Mouse (Mus musculus) forebrain, postnatal 0 days (tissue): ENCODE data around the gene Gm6993. TPM values are rescaled to one million over a fixed set of nuclear protein-coding genes. Genes with fewer than 3 reads are reported as not detected.

Experiments
- ATAC-seq: fragments of 200-750 bp; cut with Nextera tagmentation; 2 replicates; pipeline ENCODE4 v1.8.0; 2017; ENCODE audit warnings: mild to moderate bottlenecking, moderate library complexity
- DNase-seq: peaks from one replicate; pipeline ENCODE4 v3.0.0-alpha.2; 2015
- H3K27ac ChIP-seq: fragments of 300-500 bp; sonication (generic); 2 replicates; pipeline ENCODE4 v1.5.1; 2014; ENCODE audit warnings: low read depth, mild to moderate bottlenecking, antibody characterized with exemption, low read length, moderate library complexity, mixed read lengths
- H3K27me3 ChIP-seq: fragments of 300-500 bp; sonication (generic); 2 replicates; pipeline ENCODE4 v1.6.1; 2014; ENCODE audit warnings: mild to moderate bottlenecking, low read length, mixed read lengths; ENCODE audit not compliant: insufficient read depth
- H3K36me3 ChIP-seq: fragments of 300-500 bp; sonication (generic); 2 replicates; pipeline ENCODE4 v1.6.1; 2014; ENCODE audit warnings: mild to moderate bottlenecking, moderate library complexity; ENCODE audit not compliant: insufficient read depth
- H3K4me1 ChIP-seq: fragments of 300-500 bp; sonication (generic); 2 replicates; pipeline ENCODE4 v1.6.1; 2014; ENCODE audit warnings: antibody characterized with exemption; ENCODE audit not compliant: insufficient read depth
- H3K4me2 ChIP-seq: fragments of 300-500 bp; sonication (generic); 2 replicates; pipeline ENCODE4 v1.6.1; 2014; ENCODE audit warnings: low read depth, mild to moderate bottlenecking, moderate library complexity
- H3K4me3 ChIP-seq: fragments of 300-500 bp; sonication (generic); 2 replicates; pipeline ENCODE4 v1.5.1; 2014; ENCODE audit warnings: low read depth, low read length, mixed read lengths
- H3K9ac ChIP-seq: fragments of 300-500 bp; sonication (generic); 2 replicates; pipeline ENCODE4 v1.6.1; 2014; ENCODE audit warnings: mild to moderate bottlenecking
- H3K9me3 ChIP-seq: fragments of 300-500 bp; sonication (generic); 2 replicates; pipeline ENCODE4 v1.6.1; 2016; ENCODE audit warnings: low read length
- CTCF ChIP-seq: sonication (generic); IDR thresholded peaks from 2 replicates; pipeline ENCODE4 v1.5.1; 2016; ENCODE audit warnings: antibody characterized with exemption, control low read depth, low read depth
- WGBS: fragments of 180-500 bp; shearing (Covaris S2); extraction: QIAGEN DNeasy Blood & Tissue Kit; methylation state at CpG from one replicate; pipeline ENCODE4 v1.1.7; 2014; 5-methylcytosine and 5-hydroxymethylcytosine counted together
- polyA plus RNA-seq: library from polyadenylated mRNA; unstranded; fragments of >200 nt; fragmentation: Nextera tagmentation; extraction: Ambion mirVana; gene quantifications from 2 replicates; pipeline ENCODE4 v1.2.1, GENCODE M21; 2015
- total RNA-seq: library from RNA; depleted of rRNA; stranded (reverse); fragments of >200 nt; gene quantifications from 2 replicates; pipeline ENCODE4 v1.2.3, GENCODE M21; 2014

Gene Gm6993
- total and polyA plus RNA-seq, 2 experiments from 2014 or later = not detected

DNA sequence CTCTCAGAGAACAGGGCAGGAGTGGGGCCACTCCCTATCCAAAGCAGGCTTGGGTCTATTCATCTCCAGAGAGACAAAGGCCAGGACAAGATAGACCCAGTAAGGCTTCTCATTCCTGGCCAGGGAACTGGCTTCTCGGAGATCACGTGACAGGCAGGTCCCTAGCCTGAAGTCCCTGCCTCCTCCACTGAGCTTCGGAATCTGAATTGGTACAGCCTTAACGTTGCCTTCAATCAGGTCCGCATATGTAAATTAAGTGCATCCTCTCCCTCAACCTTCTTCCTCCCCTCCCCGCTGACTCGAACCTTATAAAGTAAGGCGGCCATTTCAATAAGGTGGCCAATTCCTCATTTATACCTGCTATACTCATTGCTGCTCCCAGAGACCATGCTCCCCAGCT is 15.1 kb upstream of the Gm6993 start:
- Histone ChIP-seq H3K4me3 (no peak overlapping the region), H3K4me2 (no peak overlapping the region), H3K27ac (no peak overlapping the region), H3K4me1 (no peaks in the 10 kb centered on the region), H3K9ac (no peak overlapping the region), H3K27me3 (no peaks in the 10 kb centered on the region), H3K36me3 (no peaks in the 10 kb centered on the region), H3K9me3 (no peaks in the 10 kb centered on the region)
- TF ChIP-seq CTCF = no peak
- 40% methylated on average over 8 of the region's 8 CpGs for WGBS
- DNase-seq = no peak
- no peak for ATAC-seq

DNA sequence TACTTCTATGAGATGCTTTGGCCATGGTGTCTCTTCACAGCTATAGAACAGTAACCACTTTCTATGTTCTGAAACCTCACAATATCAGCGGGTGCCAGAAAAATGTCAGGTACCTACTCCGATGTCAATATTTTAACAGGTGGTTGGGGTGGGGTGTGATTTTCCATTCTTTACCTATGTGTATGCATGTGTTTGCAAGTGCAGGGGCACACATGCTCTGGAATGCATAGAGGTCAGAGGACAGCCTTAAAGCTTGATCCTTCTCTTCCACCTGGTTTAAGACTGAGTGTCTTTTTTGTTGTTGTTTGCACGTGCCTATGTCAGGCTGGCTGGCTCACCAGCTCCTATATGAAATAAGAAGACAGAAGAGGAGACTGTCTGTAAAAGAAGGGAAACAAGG is 13.4 kb upstream of the Gm6993 start:
- TF ChIP-seq CTCF = no peak
- no peak for ATAC-seq

DNA sequence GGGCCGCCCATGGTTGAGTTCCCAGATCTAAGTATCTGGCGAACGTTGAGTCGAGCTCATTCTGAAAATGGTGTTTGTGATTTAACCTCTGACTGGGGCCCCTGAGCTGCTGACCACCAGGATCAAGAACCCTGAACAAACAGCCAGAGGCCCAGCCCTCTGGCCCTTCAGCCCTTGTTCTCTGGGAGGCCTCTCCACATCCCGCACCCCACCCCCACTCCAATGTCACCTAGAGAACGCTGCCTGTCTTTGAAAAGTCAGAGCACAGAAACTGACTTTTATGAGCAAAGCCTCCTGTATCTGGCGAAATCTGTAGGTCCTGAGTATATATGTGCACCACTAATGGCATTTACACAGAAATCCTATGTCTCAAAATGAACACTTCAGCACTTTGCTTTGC is 11.7 kb upstream of the Gm6993 start:
- H3K27me3 ChIP-seq = no peaks in the 10 kb centered on the region
- H3K36me3 ChIP-seq = no peaks in the 10 kb centered on the region
- H3K27ac ChIP-seq = no peak overlapping the region
- H3K9ac ChIP-seq = no peak overlapping the region
- H3K4me1 ChIP-seq = no peaks in the 10 kb centered on the region
- no peak overlapping the region for H3K4me2 ChIP-seq
- TF ChIP-seq CTCF = no peak
- no peaks in the 10 kb centered on the region for H3K9me3 ChIP-seq
- no peak for ATAC-seq
- no peak overlapping the region for H3K4me3 ChIP-seq
- WGBS = 66% methylated on average over 7 of the region's 7 CpGs
- no peak for DNase-seq

More for the DNA sequence above, 13.4 kb upstream of the Gm6993 start:
- no peak overlapping the region for H3K9ac ChIP-seq
- no peak overlapping the region for H3K4me2 ChIP-seq
- 89% methylated on average over 3 of the region's 3 CpGs for WGBS
- no peaks in the 10 kb centered on the region for H3K27me3 ChIP-seq
- no peak overlapping the region for H3K4me3 ChIP-seq
- no peaks in the 10 kb centered on the region for H3K9me3 ChIP-seq
- H3K27ac ChIP-seq = no peak overlapping the region
- H3K4me1 ChIP-seq = no peaks in the 10 kb centered on the region
- DNase-seq = no peak
- H3K36me3 ChIP-seq = no peaks in the 10 kb centered on the region

DNA sequence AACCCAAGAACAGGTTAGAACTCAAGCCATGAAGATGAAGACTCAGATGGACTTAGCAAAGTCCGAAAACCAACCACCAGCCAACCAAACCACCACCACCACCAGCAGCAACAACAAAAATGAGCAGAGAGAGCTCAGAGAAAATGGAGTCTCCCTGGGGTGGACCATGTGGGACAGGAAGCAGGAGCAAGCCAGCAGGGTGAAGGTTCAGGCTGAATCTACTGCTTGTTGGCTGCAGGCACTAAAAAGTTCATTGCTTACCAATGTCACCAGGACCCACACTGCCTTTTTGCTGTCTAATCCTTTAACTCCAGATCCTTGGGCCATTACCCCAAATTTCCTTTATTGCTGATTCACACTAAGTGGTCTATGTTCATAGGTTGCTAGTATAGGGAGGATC is 7.9 kb upstream of the Gm6993 start:
- Histone ChIP-seq H3K9me3 (no peaks in the 10 kb centered on the region), H3K27me3 (no peaks in the 10 kb centered on the region), H3K9ac (no peak overlapping the region), H3K4me2 (no peak overlapping the region), H3K4me1 (no peaks in the 10 kb centered on the region), H3K4me3 (no peak overlapping the region), H3K27ac (no peak overlapping the region), H3K36me3 (no peaks in the 10 kb centered on the region)
- DNase-seq = no peak
- WGBS = 97% methylated on average over 1 of the region's 1 CpGs
- no peak for ATAC-seq
- TF ChIP-seq CTCF = no peak

DNA sequence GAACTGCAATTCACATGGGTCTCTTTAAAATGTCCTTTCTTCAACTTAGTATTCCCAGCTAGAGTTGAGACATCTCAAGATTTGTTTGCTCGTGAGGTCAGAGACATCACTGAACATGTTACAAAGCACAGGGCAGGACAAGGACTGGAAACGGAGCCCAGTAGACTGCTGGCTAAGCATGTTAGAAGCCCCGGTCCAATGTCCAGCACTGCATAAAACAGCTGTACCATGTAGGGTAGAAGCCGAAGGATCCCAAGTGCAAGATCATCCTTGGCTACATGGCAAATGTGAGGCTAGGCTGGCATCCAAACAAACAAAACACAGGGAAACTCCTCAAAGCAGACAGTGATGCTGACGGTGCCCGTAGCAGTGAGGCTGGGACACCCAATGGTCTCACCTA is 5.6 kb upstream of the Gm6993 start:
- Histone ChIP-seq H3K27me3 (no peaks in the 10 kb centered on the region), H3K9me3 (no peaks in the 10 kb centered on the region), H3K36me3 (no peaks in the 10 kb centered on the region), H3K9ac (no peak overlapping the region), H3K4me1 (no peaks in the 10 kb centered on the region), H3K4me2 (no peak overlapping the region), H3K27ac (no peak overlapping the region), H3K4me3 (no peak overlapping the region)
- TF ChIP-seq CTCF = no peak
- WGBS = 87% methylated on average over 6 of the region's 6 CpGs
- DNase-seq (no peak), ATAC-seq (no peak)

DNA sequence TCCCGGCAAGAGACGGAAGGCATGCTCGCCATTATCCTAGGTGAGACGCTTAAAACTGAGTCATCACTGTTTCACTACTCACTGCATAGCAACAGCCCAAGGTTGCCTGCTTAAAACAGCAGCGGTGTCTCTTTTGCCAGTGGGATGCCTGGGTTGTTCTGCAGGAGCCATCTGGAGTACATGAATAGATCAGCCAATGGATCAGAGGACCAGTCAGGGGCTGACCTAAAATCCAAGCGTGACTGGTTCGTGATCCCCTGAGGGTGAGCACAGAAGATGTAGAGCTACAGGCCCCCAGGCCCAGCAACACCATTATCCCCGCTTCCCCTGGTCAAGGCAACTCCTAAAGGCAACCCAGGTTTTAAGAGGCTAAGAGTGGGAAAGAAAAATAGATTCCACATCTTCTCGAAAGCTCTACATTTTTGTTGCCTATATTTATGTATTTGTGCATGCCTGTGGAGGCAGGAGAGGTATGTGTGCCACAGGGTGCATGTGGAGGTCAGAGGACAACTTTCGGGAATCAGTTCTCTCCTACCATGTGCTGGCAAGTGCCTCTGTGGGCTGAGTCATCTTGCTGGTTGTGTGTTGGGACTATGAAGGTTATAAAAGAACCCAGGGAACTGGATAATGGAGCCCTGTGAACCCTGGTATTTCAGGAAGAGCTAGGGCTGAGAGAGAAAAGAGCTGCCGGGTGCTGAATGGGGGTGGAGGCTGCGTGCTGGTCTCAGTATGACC is 3.5 kb upstream of the Gm6993 start:
- H3K4me2 ChIP-seq = no peak overlapping the region
- ATAC-seq = no peak
- H3K4me3 ChIP-seq = no peak overlapping the region
- H3K27me3 ChIP-seq = no peaks in the 10 kb centered on the region
- no peaks in the 10 kb centered on the region for H3K9me3 ChIP-seq
- H3K9ac ChIP-seq = no peak overlapping the region
- no peaks in the 10 kb centered on the region for H3K4me1 ChIP-seq
- no peak for DNase-seq
- no peak overlapping the region for H3K27ac ChIP-seq
- no peaks in the 10 kb centered on the region for H3K36me3 ChIP-seq
- no peak for TF ChIP-seq CTCF
- 71% methylated on average over 12 of the region's 12 CpGs for WGBS

DNA sequence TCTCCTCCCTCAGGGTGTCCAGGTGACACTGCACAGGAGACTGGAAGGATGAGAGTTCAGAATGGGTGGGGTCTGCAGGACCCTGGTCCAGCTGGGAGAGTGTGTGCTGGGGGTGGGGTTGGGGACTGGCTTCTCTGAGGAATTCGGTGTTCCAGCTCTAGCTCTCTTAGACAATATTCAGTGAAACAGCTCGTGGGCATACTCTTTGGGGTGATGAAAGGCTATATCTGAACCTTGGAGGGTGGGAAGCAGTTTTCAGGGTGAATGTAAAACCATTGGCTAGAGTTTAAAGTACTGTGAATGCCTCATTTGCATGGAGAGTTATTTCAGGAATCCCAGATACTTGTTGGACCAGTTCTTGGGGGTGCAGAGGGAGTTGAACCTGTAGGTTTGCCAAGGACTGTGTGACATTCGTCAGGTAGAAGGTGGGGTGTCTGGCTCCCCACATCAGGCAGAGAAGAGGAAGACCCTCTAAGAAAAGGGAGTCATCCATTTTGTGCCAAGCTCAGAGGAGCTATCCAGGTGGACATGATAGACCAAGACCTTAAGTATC is 1.5 kb upstream of the Gm6993 start:
- Histone ChIP-seq H3K27me3 (no peaks in the 10 kb centered on the region), H3K4me3 (no peak overlapping the region), H3K9me3 (no peaks in the 10 kb centered on the region), H3K27ac (no peak overlapping the region), H3K4me1 (no peaks in the 10 kb centered on the region), H3K36me3 (no peaks in the 10 kb centered on the region), H3K4me2 (no peak overlapping the region), H3K9ac (no peak overlapping the region)
- TF ChIP-seq CTCF = no peak
- WGBS = 69% methylated on average over 3 of the region's 3 CpGs
- DNase-seq = no peak
- no peak for ATAC-seq
